Mouse (Mus musculus): ENCODE data around the gene Lpxn. TPM values are rescaled to one million over a fixed set of nuclear protein-coding genes. Genes with fewer than 3 reads are reported as not detected.
A peak's percentile ranks its signal among the peaks of the same experiment; 100 is the strongest.

Gene Lpxn
- polyA plus RNA-seq (2016; fragmentation: Nextera tagmentation; extraction: Ambion mirVana), result 0.98 and 1.3 TPM in 2 replicates

DNA sequence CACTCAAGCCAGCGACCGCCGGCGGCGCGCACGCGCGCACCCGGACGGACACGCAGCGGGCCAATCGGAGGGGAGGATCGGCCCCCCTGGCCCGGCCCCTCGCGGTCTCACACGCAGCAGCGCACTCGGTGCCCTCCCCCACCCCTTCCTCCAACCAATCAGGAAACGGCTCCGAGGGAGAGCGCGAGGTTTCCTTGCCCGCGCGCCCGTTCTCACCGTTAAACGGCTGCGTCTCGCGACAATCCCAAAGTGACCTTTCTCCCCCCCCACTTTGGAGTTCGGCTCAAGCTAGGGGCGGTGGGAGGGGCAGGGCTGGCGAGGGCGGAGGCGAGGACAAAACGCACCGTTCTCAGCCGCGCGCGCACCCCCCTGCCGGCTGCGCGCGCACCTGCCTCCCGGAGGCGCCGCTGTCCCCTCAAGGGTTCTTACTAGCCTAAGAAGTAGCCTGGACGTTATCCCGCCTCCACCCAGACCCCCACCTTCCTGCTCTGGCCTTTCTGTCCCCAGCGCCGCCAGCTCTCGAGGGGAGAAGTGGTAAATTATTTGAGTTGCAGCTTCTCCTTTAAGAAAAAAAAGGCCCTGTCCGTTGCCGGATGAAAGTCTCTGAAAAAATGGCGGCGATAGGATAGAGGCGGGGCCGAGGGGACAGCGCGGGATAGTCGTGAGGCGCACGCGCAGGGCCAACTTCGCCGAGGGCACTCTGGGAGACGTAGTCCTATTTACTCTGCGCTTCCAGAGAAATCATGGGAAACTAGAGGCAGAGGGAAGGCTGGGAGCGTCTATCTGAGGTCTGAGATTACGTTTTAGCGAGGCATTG is at the start of gene Lpxn, which contains the start of gene Zfp91:
Gene Lpxn, plus strand, starts transcription at position 683 of the 817 bp plus-strand sequence.
Gene Zfp91, minus strand, starts transcription at position 616 of the 817 bp plus-strand sequence.
- Histone ChIP-seq H3K27ac (peak within 1 kb of the TSS; percentile 99), H3K27me3 (no peaks in the 10 kb centered on the region), H3K4me3 (replicated peaks) (peak within 1 kb of the TSS; percentile 89), H3K9ac (replicated peaks) (peak within 1 kb of the TSS; percentile 97), H3K4me1 (replicated peaks) (peaks cover 13% of the 10 kb centered on the region), H3K9me3 (no peaks in the 10 kb centered on the region), H3K4me2 (peak within 1 kb of the TSS; percentile 63), H3K36me3 (no peaks in the 10 kb centered on the region)
- WGBS, result 1% methylated on average over 63 of the region's 76 CpGs
- peak; percentile 95 for ATAC-seq (ENCODE audit: insufficient number of reproducible peaks, insufficient read depth, low FRiP score, low TSS enrichment, low read depth)

DNA sequence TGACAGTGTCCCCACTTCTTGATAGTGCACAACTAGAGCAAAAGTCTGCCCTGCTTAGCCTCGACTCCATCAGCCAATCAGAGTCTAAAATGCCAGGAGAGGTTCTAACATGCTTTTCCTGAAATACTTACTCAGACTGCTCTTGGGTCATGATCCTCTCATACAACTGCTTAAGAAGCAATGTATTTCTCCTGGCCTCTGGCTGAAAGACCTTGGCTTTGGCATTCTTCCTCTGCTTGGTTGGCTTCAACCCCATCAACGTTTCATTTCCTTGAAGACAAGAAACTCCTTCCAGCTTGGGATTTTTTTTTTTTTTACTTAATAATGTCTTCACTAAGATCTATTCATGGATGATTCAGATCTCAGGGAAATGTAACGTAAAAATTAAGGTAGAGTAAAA is 39.7 kb upstream of the Lpxn start:
- H3K4me2 ChIP-seq, result no peak overlapping the region
- H3K9ac ChIP-seq (replicated peaks), result no peak overlapping the region
- no peaks in the 10 kb centered on the region for H3K9me3 ChIP-seq
- no peak for ATAC-seq (ENCODE audit: insufficient number of reproducible peaks, insufficient read depth, low FRiP score, low TSS enrichment, low read depth)
- 82% methylated on average over 3 of the region's 3 CpGs for WGBS
- 0 out of 2 replicates have a peak, but pooled peaks cover 3% of the 10 kb centered on the region for H3K36me3 ChIP-seq
- H3K27ac ChIP-seq, result no peak overlapping the region
- no peaks in the 10 kb centered on the region for H3K27me3 ChIP-seq
- H3K4me1 ChIP-seq (replicated peaks), result no peaks in the 10 kb centered on the region
- H3K4me3 ChIP-seq (replicated peaks), result no peak overlapping the region

DNA sequence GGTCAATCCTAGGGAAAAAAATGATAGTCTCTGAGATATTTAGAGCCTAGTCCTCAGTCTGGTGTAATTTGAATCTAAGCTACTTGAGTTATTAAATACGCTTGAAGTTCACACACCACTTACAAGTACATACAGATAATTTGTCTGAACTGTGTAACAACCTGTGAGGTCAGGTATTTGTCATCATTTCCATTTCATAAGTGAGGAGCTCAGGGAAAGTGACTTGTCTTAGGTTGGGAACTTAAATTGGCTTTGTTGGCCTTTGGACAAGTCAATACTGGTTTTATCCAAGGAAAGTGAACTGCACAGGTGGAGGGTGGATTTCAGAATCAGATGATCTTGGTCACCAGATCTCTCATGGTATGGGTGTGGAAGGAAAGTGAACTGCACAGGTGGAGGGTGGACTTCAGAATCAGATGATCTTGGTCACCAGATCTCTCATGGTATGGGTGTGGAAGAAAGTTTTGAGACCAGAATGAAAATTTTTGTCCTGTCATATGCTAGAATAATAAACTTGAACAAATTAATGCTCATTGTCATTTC is 37.0 kb upstream of the Lpxn start:
- H3K4me2 ChIP-seq, result no peak overlapping the region
- 93% methylated on average over 1 of the region's 1 CpGs for WGBS
- H3K9me3 ChIP-seq, result no peaks in the 10 kb centered on the region
- no peak overlapping the region for H3K27ac ChIP-seq
- no peak for ATAC-seq (ENCODE audit: insufficient number of reproducible peaks, insufficient read depth, low FRiP score, low TSS enrichment, low read depth)
- H3K36me3 ChIP-seq, result peaks cover 24% of the 10 kb centered on the region
- no peaks in the 10 kb centered on the region for H3K4me1 ChIP-seq (replicated peaks)
- no peak overlapping the region for H3K9ac ChIP-seq (replicated peaks)
- no peaks in the 10 kb centered on the region for H3K27me3 ChIP-seq
- H3K4me3 ChIP-seq (replicated peaks), result no peak overlapping the region

DNA sequence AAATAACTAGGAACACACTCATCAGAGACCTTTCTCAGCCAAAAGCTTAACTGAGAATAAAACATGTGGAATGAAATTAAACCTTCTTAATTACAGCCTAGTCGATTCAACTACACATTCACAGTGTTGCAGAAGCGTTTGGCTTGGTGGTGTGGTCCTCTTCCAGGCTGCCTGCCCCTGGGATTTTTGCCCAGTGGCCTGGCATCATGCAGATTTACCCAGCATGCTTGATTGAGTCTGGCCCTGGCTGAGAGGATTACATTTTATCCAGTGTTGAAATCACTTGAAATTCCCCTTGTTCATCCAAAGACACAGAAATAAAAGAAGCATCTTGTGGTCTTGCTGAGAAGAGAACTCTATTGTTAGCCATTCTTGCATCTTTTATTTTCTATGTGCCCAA is 36.3 kb upstream of the Lpxn start:
- no peak overlapping the region for H3K4me3 ChIP-seq (replicated peaks)
- H3K9me3 ChIP-seq, result no peaks in the 10 kb centered on the region
- no peaks in the 10 kb centered on the region for H3K27me3 ChIP-seq
- no peak overlapping the region for H3K9ac ChIP-seq (replicated peaks)
- 71% methylated on average over 2 of the region's 2 CpGs for WGBS
- no peaks in the 10 kb centered on the region for H3K4me1 ChIP-seq (replicated peaks)
- peaks cover 30% of the 10 kb centered on the region for H3K36me3 ChIP-seq
- no peak overlapping the region for H3K4me2 ChIP-seq
- no peak for ATAC-seq (ENCODE audit: insufficient number of reproducible peaks, insufficient read depth, low FRiP score, low TSS enrichment, low read depth)
- H3K27ac ChIP-seq, result no peak overlapping the region

DNA sequence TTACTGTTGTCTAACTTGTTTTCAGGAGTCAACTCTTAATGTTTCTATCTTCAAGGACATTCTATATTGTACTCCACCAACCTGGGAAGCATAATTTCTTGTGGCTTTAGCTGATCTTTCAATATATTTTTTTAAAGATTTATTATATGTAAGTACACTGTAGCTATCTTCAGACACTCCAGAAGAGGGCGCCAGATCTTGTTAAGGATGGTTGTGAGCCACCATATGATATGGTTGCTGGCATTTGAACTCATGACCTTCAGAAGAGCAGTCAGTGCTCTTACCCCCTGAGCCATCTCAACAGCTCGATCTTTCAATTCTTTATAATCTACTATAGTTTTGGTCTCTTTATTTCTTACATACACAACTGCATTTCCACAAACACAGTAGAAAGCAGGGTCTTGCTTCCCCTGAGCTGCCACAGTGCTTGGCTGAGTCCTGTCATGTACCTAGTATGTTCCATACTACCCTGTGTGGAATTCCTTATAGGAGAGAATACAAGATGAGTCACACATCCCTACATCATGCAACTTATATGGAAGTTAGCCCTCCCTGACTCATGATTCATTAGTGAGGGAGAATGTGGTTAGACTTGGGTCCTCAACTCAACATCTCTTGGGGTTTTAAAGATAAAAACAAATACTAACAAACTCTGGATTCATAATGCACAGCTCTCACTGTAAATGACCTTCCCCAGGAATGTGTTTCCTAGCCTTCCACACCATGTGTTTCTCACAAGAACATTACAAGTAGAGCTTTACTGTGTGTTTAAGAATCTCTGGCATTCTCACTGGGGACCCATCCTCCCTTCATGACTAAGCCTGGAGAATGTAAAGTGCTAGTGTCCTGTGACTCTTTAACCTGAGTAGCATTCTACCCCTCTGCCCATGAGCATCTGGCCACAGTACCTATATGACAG is 33.5 kb upstream of the Lpxn start:
- Histone ChIP-seq H3K4me3 (replicated peaks) (no peak overlapping the region), H3K27me3 (no peaks in the 10 kb centered on the region), H3K4me1 (replicated peaks) (no peaks in the 10 kb centered on the region), H3K9ac (replicated peaks) (no peak overlapping the region), H3K9me3 (no peaks in the 10 kb centered on the region), H3K36me3 (peaks cover 47% of the 10 kb centered on the region), H3K4me2 (no peak overlapping the region), H3K27ac (no peak overlapping the region)
- ATAC-seq (ENCODE audit: insufficient number of reproducible peaks, insufficient read depth, low FRiP score, low TSS enrichment, low read depth), result no peak
- 57% methylated on average over 2 of the region's 2 CpGs for WGBS

DNA sequence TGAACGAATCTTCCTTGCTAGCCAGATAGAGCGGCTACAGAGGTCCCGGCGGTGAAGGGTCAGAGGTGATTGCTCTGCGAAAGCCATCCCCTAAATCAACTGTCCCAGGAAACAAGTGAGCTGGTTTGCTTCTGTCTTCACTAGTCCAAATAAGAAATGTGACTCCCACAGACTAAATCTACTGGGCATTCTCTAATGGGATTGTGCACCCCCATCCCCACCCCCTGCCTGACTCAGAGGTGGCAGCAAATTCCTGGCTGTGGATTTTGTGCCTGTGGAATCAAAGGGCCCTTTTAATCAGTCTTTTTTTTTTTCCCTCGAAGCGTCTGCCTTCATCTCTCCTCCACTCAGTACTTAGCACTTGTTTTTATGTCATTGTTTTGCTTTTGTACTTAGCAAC is 30.7 kb upstream of the Lpxn start, which contains the start of gene Cntf:
Gene Cntf, minus strand, starts transcription at position 325 of the 400 bp plus-strand sequence.
- peaks cover 75% of the 10 kb centered on the region for H3K36me3 ChIP-seq
- H3K9me3 ChIP-seq, result no peaks in the 10 kb centered on the region
- H3K27me3 ChIP-seq, result no peaks in the 10 kb centered on the region
- WGBS, result 59% methylated on average over 7 of the region's 7 CpGs
- no peak for ATAC-seq (ENCODE audit: insufficient number of reproducible peaks, insufficient read depth, low FRiP score, low TSS enrichment, low read depth)
- no peak within 1 kb of the TSS for H3K4me2 ChIP-seq
- H3K9ac ChIP-seq (replicated peaks), result no peak within 1 kb of the TSS
- no peak within 1 kb of the TSS for H3K4me3 ChIP-seq (replicated peaks)
- no peaks in the 10 kb centered on the region for H3K4me1 ChIP-seq (replicated peaks)
- no peak within 1 kb of the TSS for H3K27ac ChIP-seq

DNA sequence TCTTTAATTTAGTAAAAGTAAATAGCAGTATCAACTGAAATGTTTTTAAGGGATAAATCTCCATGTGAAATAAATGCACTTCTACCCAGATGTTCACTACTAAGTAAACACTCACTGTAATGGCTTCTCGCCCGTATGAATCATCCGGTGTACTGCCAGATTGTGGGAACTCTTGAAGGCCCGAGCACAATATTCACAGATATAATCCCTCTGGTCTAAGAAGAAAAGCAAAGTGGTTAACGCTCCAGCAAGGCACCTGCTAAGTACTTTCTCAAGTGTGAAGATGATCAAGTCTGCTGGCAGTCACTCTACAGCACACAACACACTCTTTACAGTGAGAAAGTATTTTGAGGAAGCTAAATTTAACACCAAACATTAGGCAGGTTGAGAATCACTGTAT is 25.1 kb upstream of the Lpxn start:
- Histone ChIP-seq H3K4me3 (replicated peaks) (no peak overlapping the region), H3K27me3 (no peaks in the 10 kb centered on the region), H3K27ac (no peak overlapping the region), H3K4me2 (no peak overlapping the region), H3K36me3 (peaks cover 69% of the 10 kb centered on the region), H3K9ac (replicated peaks) (no peak overlapping the region), H3K4me1 (replicated peaks) (no peaks in the 10 kb centered on the region), H3K9me3 (no peaks in the 10 kb centered on the region)
- 94% methylated on average over 5 of the region's 5 CpGs for WGBS
- ATAC-seq (ENCODE audit: insufficient number of reproducible peaks, insufficient read depth, low FRiP score, low TSS enrichment, low read depth), result no peak

DNA sequence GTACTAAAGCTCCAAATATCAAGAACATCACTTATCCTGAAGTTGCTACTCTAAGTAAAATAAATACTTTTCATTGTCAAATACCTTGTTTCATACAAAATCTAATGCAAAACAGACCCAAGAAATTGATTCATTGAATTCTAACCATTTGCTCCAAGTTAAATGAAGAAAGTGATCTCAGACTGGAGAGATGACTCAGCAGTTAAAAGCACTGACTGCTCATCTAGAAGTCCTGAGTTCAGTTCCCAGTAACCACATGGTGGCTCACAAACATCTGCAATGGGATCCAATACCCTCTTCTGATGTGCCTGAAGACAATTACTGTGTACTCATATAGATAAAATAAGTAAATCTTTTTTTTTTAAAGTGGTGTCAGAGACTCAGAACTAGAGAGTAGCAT is 15.6 kb upstream of the Lpxn start:
- H3K9ac ChIP-seq (replicated peaks), result no peak overlapping the region
- H3K9me3 ChIP-seq, result no peaks in the 10 kb centered on the region
- no peak overlapping the region for H3K4me2 ChIP-seq
- peaks cover 26% of the 10 kb centered on the region for H3K36me3 ChIP-seq
- no peak for ATAC-seq (ENCODE audit: insufficient number of reproducible peaks, insufficient read depth, low FRiP score, low TSS enrichment, low read depth)
- H3K4me3 ChIP-seq (replicated peaks), result no peak overlapping the region
- no peaks in the 10 kb centered on the region for H3K27me3 ChIP-seq
- H3K27ac ChIP-seq, result no peak overlapping the region
- no peaks in the 10 kb centered on the region for H3K4me1 ChIP-seq (replicated peaks)

DNA sequence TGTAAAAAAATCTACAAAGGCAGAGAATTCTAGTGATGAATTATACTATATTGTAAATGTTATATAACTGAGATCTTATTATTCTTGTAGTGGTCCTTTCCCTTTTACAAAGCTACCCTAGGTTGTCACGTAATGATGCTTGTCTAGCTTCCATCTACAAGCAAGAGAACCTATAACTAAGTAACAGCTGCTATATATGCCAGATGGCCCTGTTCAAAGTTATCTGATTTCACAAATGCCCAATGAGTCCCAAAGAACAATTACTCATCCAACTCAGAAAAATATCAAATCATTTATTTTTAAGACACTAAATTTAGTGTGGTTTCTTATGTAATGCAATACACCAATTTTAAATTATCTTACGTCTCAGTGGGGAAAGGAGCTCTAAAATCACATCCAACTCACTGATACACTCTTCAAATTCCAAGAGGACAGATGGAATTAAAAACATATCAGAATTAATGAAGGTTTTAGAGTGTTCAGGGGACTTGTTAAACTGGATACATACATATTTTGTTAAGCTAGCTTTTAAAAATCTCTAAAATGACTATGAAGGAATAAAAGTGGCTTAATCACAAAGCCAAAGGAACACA is 9.1 kb upstream of the Lpxn start:
- no peaks in the 10 kb centered on the region for H3K27me3 ChIP-seq
- no peak overlapping the region for H3K4me2 ChIP-seq
- 52% methylated on average over 2 of the region's 2 CpGs for WGBS
- ATAC-seq (ENCODE audit: insufficient number of reproducible peaks, insufficient read depth, low FRiP score, low TSS enrichment, low read depth), result no peak
- no peak overlapping the region for H3K9ac ChIP-seq (replicated peaks)
- no peaks in the 10 kb centered on the region for H3K9me3 ChIP-seq
- H3K27ac ChIP-seq, result no peak overlapping the region
- H3K4me3 ChIP-seq (replicated peaks), result no peak overlapping the region
- peaks cover 12% of the 10 kb centered on the region for H3K4me1 ChIP-seq (replicated peaks)
- no peaks in the 10 kb centered on the region; the same call in 1 of the 2 replicates for H3K36me3 ChIP-seq

DNA sequence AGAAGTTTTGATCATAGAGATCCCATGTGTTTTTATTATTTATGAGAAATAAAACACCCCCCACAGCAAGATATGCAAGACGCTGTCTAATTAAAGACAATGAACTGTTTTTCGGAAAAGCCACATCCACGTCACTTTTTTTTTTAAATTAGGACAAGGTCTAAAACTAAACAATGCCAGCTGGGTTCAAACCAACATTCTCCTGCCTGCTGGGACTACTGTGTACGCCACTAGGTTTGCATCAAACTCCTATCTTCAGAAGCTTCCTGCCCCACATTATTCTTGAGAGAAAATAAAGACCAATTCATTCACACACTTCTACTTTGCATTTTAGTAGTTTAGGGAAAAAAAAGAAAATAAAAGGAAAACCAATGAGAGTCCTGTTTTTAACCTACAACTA is 8.3 kb upstream of the Lpxn start:
- no peak overlapping the region for H3K4me3 ChIP-seq (replicated peaks)
- H3K36me3 ChIP-seq, result no peaks in the 10 kb centered on the region; the same call in 1 of the 2 replicates
- H3K27me3 ChIP-seq, result no peaks in the 10 kb centered on the region
- peaks cover 12% of the 10 kb centered on the region for H3K4me1 ChIP-seq (replicated peaks)
- no peak overlapping the region for H3K9ac ChIP-seq (replicated peaks)
- H3K27ac ChIP-seq, result peak overlapping the region; percentile 25; the same call in 1 of the 2 replicates
- no peaks in the 10 kb centered on the region for H3K9me3 ChIP-seq
- 41% methylated on average over 4 of the region's 4 CpGs for WGBS
- peak overlapping the region; percentile 23 for H3K4me2 ChIP-seq
- ATAC-seq (ENCODE audit: insufficient number of reproducible peaks, insufficient read depth, low FRiP score, low TSS enrichment, low read depth), result no peak

DNA sequence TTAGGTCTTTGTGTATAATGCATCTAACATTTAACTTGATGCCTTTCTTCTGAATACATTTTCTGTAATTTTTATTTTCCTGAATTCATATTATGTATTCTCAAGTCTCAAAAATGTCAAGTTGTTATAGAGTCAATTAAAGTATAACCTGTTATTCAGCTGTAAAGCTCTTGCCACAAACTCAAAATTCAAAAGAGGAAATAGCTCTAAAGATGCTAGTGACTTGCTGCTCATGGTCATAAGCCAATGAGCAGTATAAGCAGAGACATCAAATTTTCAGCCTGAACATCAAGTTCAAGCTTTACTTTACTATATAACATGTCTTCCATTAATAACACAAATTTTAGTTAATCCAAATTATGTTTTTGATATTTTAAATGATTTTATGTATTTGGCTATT is 3.6 kb upstream of the Lpxn start:
- H3K9ac ChIP-seq (replicated peaks), result no peak overlapping the region
- no peaks in the 10 kb centered on the region; the same call in 1 of the 2 replicates for H3K36me3 ChIP-seq
- H3K4me1 ChIP-seq (replicated peaks), result peaks cover 18% of the 10 kb centered on the region
- H3K4me3 ChIP-seq (replicated peaks), result no peak overlapping the region
- H3K27ac ChIP-seq, result no peak overlapping the region
- H3K27me3 ChIP-seq, result no peaks in the 10 kb centered on the region
- no peak overlapping the region for H3K4me2 ChIP-seq
- ATAC-seq (ENCODE audit: insufficient number of reproducible peaks, insufficient read depth, low FRiP score, low TSS enrichment, low read depth), result no peak
- H3K9me3 ChIP-seq, result no peaks in the 10 kb centered on the region
